Mouse (Mus musculus): ENCODE results near the gene Nav1. TPM values are rescaled to one million over a fixed set of nuclear protein-coding genes. Genes with fewer than 3 reads are reported as not detected.

The Nav1 gene
- total RNA-seq, 2 experiments from 2014 or later, result 8.7 to 9.7 TPM

DNA sequence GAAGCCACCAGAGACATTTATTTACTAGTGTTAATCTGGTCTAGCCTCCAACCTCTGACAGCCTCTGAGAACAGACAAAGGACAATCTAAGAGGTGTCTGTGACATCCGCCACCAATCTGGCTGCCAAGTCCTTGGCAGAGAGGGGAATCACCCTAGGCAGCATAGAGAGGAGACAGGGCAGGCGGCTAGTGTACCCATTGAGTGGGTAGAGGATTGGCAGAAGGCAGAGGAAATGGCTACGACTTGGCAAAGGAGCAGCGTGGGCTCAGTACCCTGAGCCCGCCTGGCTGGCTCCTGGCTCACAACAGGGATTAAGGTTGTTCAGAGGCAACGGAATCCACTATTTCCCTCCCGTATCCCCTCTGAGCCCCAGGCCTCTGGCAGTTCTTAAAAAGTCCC is 12.0 kb upstream of the Nav1 start:
- intact Hi-C loops (cut with DNase I), result no loop called here

GRCm38 (mm10) chr1:135617344-135617743 is 10.2 kb upstream of the Nav1 start:
- intact Hi-C loops (cut with DNase I), result no loop called here
- DNase-seq, result no peak

More for the DNA sequence above, 12.0 kb upstream of the Nav1 start:
- no peak for DNase-seq

GRCm38 (mm10) chr1:135615715-135616641 is 8.9 kb upstream of the Nav1 start:
- peak; percentile 51 to 66 for DNase-seq
- intact Hi-C loops (cut with DNase I), result no loop called here

- intact Hi-C loops (cut with DNase I), result no loop called here
- no peak for DNase-seq
Measured at GRCm38 (mm10) chr1:135609621-135610020, 2.5 kb upstream of the Nav1 start.

DNA sequence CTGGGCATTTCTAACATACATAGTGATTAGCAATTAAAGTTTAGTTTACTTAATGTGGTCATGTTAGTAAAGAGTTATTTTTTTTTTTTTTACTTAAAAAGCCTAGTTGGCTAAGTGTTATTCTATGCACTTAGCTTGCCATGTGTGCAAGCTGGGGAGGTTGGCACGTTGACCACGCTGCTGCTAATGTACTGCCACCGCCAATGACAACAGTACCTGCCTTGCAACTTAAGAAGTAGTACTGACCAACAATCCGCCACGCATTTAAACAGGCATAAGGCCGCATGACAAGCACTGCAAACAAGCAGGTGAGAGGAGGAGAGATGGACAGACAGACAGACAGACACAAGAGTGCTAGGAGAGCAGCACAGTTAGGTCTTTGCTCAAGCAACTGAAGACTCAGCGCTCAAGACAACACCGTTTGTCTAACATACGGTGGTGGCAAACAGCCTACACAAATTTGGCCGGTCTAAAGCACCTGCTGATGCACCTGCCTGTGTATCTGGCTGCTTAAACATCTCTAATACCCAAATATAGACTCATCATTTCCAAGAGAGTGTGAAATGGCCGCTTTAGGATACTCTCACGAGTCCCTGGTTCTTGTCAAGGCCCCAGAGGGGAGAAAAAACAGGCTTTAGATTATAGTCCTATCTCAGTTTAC is 610 bp downstream of the Nav1 start:
- intact Hi-C loops (cut with DNase I), result no loop called here
- no peak for DNase-seq

GRCm38 (mm10) chr1:135605530-135605929 is 1.6 kb downstream of the Nav1 start:
- intact Hi-C loops (cut with DNase I), result no loop called here
- no peak for DNase-seq

DNA sequence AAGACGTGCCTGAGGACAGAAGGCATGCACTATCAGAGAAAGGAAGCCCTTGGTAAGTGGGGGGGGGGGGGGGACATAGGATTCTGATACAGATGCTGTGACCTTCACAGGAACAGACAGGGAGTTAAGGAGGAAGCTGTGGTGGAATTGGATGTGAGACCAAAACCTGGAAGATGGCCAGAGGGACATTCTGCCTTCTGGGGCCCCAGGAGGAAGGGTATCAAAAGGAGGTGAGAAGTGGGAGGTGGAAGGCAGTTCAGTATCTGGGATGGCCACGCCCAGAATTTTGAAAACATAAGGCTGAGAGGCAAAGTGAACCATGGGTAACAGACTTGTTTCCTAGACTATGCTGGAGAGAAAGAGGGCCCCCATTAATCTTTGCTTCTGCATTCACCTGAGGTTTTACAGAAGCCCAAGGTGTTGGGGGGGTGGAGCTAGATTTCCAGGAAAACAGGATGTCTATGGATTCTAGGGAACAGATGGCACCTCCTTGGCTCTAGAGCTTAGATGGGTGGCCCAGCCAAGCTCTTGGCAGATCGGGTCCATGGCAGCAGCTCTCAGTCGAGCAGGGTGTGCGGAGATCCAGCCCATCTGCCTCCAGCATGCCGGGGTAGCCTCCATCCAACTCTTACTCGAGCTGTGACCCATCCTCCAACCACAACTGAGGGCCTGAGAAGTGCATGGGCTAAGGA is 2.6 kb downstream of the Nav1 start:
- no peak for DNase-seq
- intact Hi-C loops (cut with DNase I), result no loop called here

DNA sequence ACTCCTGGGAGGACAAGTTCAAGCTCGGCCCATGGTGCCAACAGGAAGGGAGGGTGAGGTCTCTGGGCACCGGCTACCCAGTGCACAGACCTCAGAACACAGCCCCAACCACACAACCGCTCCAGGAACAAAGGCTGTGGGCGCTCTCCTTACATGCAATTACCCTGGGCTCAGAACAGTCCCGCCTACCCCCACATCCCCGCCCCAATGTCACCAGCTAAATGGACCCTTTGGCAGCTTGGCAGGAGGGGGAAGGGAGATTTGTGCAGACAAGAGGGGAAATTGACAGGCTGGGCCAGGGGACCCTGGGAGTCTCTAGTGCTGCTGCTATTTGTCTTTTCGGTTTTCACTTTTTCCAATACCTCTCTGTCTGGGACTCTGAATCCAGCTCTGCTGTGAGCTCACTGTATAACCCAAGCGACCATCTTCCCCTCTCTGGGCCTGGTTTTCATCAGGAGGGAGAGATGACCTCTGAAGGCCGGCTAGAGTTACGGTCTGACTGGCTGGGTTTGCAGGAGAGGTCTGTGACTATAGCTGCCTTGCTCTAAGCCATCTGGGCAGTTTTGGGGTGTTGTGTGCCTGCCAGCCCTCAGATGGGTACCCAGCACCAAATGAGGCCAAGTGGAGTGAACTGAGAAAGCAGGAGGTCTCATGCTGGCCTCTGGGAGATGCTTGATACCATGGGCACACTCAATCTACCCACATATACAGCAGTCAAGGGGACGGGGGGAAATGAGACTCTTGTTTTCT is 3.8 kb downstream of the Nav1 start:
- intact Hi-C loops (cut with DNase I), result no loop called here
- no peak for DNase-seq

DNA sequence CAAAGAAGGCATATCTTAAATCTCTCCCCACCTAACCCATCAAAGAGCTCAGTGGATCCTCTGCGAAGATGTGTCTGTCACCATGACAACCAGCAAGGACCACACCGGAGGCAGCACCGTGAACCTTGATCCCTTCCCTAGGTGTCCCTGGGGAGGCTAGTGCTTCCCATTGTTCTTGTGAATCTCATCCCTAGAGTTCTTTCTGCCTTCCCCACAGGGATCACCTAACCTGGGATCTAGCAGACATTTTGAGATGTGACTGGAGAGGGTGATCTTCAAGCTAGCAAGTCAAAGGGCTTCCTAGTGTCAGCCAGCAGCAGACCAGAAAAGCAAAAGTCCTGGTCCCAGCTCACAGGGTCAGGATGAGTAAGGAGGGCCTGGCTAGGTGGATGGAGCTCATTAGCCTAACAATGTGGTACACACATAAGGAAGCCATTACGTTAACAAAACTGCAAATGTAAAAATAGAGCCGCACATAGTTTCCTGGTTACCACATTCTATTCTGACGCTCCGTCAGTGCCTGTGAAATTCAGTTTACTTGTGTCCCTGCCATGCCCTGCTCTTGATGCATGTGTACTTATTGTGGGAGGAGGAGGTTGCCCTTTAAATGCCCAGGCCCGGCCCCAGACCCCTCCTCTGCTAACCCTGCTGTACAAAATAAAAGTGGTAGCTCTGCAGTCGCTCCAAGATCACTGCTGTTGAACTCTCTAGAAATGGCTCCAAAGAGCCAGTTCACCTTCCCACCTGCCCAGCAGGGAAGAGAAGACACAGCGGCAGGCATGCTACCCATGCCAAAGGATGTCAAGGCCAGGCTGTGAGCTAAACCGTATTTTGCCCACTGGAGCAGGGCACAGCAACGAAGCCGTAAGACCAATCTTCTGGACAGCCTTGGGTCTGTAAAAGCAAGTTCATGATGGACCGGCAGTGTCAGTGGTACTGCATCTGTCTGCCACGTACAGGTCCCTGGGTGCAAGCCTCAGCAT is 6.8 kb downstream of the Nav1 start:
- DNase-seq, result no peak
- intact Hi-C loops (cut with DNase I), result no loop called here

DNA sequence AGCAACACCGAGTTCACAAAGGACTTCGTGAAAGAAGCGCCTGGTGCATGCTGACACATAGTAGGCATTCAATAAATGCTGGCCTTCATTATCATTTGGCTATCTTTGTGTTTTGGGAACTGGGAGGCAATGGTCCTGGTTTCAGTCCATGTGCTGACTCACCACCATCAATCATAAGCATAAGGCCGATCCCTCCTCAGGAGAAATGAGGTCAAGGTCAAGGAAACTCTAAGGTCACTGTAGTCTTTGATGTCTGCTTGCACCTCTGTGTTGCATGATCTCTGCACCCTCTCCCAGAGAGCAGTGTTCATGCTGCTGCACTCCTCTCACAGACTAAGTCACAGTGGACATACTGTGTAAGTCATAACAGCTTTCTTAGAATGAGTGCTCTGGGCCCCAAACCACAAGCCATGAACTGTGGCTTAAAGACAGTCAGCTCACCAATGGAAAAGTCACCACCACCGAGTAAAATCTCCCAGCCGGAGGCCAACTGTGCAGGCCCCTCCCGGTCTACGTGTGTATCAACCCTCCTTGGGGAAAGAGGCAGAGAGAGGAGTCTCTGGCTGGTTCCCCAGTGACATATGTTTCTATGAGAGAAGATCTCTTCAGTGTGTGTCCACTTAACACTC is 8.7 kb downstream of the Nav1 start:
- intact Hi-C loops (cut with DNase I), result no loop called here
- no peak for DNase-seq

- no peak for DNase-seq
- intact Hi-C loops (cut with DNase I), result no loop called here
Measured at GRCm38 (mm10) chr1:135594279-135594903, 12.7 kb downstream of the Nav1 start.

GRCm38 (mm10) chr1:135593560-135594278 is 13.4 kb downstream of the Nav1 start:
- no peak for DNase-seq
- intact Hi-C loops (cut with DNase I), result no loop called here

GRCm38 (mm10) chr1:135590776-135591175 is 16.3 kb downstream of the Nav1 start:
- peak; percentile 41 to 48 for DNase-seq
- intact Hi-C loops (cut with DNase I), result no loop called here

DNA sequence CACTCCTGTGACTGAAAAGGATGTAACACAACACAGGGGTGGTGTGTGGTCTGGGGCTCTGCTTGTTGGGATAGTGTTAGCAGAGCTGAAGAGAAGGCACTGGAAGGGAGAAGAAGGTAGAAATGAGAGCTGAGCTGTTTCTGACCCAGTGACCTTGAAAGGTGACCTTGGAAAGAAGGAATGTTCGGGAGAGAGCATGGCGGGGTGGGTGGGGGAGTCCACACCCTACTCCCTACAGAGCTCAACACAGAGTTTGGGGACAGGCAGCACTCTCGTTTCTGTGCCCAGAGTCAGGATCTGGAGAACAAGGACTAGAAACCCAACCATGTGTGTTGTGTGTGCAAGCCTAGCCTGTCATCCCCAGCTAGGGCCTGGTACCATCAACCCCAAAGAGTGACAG is 18.1 kb downstream of the Nav1 start:
- DNase-seq, result no peak
- intact Hi-C loops (cut with DNase I), result no loop called here

DNA sequence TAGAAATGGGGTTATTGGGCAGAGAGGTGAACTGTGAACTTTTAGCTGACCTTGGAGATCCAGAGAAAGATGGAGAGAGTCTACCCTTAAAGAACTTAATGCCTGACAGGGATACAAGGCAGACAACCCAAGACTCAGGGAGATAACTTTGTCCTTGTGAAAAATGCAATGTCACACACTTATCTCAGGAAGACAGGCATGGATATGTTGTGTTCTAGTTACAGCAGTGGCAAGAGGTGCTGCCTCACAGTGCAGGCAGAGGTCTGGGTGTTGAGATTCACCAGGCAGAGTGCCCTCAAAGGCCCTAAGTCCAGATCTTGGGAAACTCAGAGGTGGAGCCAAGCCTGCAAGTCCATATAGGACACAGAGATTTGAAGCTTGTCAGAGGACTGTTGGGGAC is 20.2 kb downstream of the Nav1 start:
- DNase-seq, result no peak
- intact Hi-C loops (cut with DNase I), result no loop called here

GRCm38 (mm10) chr1:135585573-135585972 is 21.5 kb downstream of the Nav1 start:
- DNase-seq, result peak; percentile 26 to 39
- intact Hi-C loops (cut with DNase I), result no loop called here

DNA sequence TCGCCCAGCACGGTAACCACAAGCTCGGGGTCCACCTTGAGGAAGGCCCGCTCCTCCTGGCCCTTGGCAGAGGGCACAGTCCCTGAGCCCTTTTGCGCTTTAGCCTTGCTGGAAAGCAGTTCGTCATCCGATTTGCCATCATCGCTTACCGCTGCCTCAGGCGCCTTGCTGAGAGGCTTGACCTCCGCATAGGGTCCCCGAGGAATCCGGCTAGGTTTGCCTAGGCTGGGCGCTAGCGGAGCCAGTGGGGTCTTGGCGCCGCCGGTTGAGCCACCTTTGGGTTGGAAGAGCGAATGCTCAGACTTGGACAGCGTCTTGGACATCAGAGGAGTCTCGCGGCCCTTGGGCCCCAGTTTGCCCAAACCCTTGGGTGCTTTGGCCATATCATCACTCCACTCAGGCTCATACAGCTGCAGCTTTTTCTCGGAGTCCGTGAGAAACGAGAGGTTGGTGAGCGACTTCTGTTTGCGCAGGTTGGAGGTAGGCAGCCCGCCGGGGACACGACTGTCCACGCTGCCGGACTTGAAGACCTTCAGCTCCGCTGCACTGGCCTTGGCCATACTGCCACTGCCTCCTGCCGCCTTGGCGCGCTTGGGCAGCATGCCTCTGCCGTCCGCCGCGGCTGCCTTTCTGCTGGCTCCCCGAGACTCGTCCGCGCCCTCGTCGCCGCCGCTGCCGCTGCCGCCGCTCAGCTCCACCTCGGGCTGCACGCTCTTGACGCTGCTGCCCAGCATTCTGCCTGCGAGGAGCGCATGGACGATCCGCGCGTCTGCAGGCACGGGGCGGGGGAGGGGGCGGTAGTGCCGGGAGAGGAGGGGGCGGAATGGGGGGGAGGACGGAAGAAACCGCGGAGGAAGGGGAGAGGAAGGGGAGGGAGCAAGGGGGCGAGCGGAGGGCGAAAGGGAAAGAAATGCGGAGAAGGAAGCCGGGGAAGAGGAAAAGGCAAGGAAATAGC is 22.2 kb downstream of the Nav1 start:
- intact Hi-C loops (cut with DNase I), result no loop called here
- DNase-seq, result peak in 1 of 2 experiments; percentile 25
